Mouse (Mus musculus): ENCODE results near the gene Rpap3. TPM values are rescaled to one million over a fixed set of nuclear protein-coding genes. Genes with fewer than 3 reads are reported as not detected.
A peak's percentile ranks its signal among the peaks of the same experiment; 100 is the strongest.

The Rpap3 gene
- polyA plus RNA-seq, 1 experiment from 2014 or later = 34.1 TPM

DNA sequence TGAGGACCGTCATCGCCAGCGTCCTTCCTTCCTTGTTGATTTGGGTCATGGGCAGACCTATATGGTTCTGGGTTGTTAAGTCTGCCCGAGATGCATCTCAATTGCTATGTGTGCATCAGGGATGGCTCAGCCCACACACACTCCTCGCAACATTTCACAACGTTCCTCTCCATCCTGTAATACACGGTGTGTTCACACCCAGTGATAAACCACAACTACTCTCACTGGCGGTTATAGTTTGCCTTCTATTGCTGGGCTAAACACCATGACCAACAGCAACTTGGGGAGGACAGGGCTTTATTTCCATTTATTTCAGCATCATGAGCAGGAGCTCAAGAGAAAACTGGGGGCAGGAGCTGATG lies 46.9 kb downstream of the Rpap3 start:
- H3K4me1 ChIP-seq (replicated peaks; ENCODE audit: control insufficient read depth, insufficient read depth, low read length) = no peaks in the 10 kb centered on the region
- no peaks in the 10 kb centered on the region for H3K27me3 ChIP-seq (replicated peaks; ENCODE audit: control insufficient read depth, insufficient read depth, low read length)
- DNase-seq (ENCODE audit: low spot score) (no peak), ATAC-seq (replicated peaks; ENCODE audit: low FRiP score, low TSS enrichment, low read depth) (no peak)
- no peak overlapping the region for H3K4me3 ChIP-seq (ENCODE audit: low read depth, low read length)
- H3K4me2 ChIP-seq (ENCODE audit: low read length) = no peak overlapping the region
- H3K36me3 ChIP-seq (ENCODE audit: control insufficient read depth, insufficient read depth, low read length) = no peaks in the 10 kb centered on the region
- H3K9ac ChIP-seq (ENCODE audit: low read length) = no peak overlapping the region
- H3K9me3 ChIP-seq (ENCODE audit: control insufficient read depth, low read length) = no peaks in the 10 kb centered on the region
- 85% methylated on average over 8 of the region's 8 CpGs for WGBS
- no peak overlapping the region for H3K27ac ChIP-seq (ENCODE audit: low read depth)

DNA sequence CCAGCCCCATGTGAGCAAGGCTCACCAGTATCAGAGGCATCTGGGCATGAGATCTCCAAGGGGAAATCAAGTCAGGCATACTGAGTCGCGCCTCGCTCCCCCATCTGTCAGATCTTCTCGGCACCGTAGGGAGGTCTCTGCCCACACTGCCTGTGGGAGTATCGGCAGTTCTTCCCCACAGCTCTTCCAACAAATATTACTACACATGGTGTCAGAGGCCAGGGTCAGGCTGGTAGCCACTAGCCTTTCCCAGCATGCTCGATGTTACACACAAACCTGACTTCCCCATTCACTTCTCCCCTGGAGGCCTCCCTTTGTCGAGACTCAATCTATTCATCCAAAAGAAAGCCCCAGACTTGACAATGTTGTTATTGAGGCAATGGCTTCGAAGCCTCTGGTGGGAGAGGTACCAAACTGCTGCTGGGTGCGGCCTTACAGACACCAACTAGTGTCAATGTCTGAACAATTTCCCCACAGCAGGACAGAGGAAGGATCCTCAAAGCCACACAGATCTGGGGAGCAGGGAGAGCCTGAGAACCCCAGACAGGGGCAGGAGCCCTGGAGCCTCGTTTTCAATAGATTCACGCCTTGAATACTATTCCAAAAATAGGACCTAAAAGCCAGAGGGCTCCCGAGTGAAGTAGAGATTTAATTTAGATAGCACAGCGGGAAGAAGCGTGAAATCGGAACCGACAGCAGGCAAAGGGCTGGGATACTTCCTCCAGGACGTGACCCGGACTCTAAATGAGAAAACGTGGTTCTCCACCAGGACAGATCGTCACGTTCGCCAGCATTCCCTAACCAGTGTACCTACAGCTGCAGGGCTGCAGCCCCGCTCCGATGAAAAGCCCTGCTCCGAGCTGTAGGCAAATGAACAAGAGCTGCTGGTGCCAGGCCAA lies 47.5 kb downstream of the Rpap3 start:
- H3K4me2 ChIP-seq (ENCODE audit: low read length) = no peak overlapping the region
- no peaks in the 10 kb centered on the region for H3K9me3 ChIP-seq (ENCODE audit: control insufficient read depth, low read length)
- 78% methylated on average over 26 of the region's 26 CpGs for WGBS
- no peak overlapping the region for H3K27ac ChIP-seq (ENCODE audit: low read depth)
- no peaks in the 10 kb centered on the region for H3K4me1 ChIP-seq (replicated peaks; ENCODE audit: control insufficient read depth, insufficient read depth, low read length)
- no peak overlapping the region for H3K9ac ChIP-seq (ENCODE audit: low read length)
- no peak overlapping the region for H3K4me3 ChIP-seq (ENCODE audit: low read depth, low read length)
- H3K27me3 ChIP-seq (replicated peaks; ENCODE audit: control insufficient read depth, insufficient read depth, low read length) = no peaks in the 10 kb centered on the region
- no peaks in the 10 kb centered on the region for H3K36me3 ChIP-seq (ENCODE audit: control insufficient read depth, insufficient read depth, low read length)
- DNase-seq (ENCODE audit: low spot score) = peak; percentile 32
- ATAC-seq (replicated peaks; ENCODE audit: low FRiP score, low TSS enrichment, low read depth) = no peak

DNA sequence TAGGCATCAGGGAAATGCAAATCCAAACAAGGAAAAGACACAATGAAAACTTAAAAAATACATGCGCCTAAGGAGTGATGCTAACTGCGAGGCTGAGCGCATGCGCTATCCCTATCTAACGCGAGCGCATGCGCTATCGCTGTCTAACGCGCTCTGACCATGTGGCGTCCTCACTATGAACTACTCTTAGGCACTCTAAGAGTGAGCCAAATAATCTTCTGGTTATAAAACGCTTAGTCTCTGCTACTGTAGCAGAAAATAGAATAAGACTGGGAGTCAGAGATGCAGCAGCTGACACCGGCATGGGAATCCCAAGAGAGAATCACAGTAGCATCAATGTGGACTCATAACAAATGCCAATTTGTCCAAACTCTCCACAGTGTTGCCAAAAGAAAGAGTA lies 48.2 kb downstream of the Rpap3 start:
- no peak for ATAC-seq (replicated peaks; ENCODE audit: low FRiP score, low TSS enrichment, low read depth)
- no peak overlapping the region for H3K9ac ChIP-seq (ENCODE audit: low read length)
- no peak overlapping the region for H3K4me2 ChIP-seq (ENCODE audit: low read length)
- no peak overlapping the region for H3K4me3 ChIP-seq (ENCODE audit: low read depth, low read length)
- H3K27ac ChIP-seq (ENCODE audit: low read depth) = no peak overlapping the region
- DNase-seq (ENCODE audit: low spot score) = peak; percentile 38
- H3K4me1 ChIP-seq (replicated peaks; ENCODE audit: control insufficient read depth, insufficient read depth, low read length) = no peaks in the 10 kb centered on the region
- H3K36me3 ChIP-seq (ENCODE audit: control insufficient read depth, insufficient read depth, low read length) = no peaks in the 10 kb centered on the region
- WGBS = 94% methylated on average over 14 of the region's 14 CpGs
- H3K9me3 ChIP-seq (ENCODE audit: control insufficient read depth, low read length) = no peaks in the 10 kb centered on the region
- H3K27me3 ChIP-seq (replicated peaks; ENCODE audit: control insufficient read depth, insufficient read depth, low read length) = no peaks in the 10 kb centered on the region

DNA sequence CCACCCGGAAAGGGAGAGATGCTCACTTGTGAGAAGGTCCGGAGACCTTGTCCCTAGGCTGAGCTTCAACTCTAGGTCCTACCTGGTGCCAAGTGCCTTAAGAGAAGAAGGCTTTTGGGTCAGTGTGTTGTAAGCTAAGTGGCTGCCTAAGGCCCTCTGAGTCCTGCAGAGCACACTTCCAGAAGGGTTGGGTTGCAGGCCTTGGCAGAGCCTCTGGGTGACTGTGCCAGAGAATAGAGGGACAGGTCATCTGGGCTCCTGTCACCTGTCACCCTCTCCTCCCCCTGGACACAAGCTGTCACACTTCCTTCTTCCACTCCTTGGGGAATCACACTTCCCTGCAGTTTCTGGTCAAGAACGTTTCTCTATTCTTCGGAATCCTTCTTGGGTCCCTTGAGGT lies 55.9 kb downstream of the Rpap3 start:
- H3K27ac ChIP-seq (ENCODE audit: low read depth) = no peak overlapping the region
- H3K36me3 ChIP-seq (ENCODE audit: control insufficient read depth, insufficient read depth, low read length) = no peaks in the 10 kb centered on the region
- no peaks in the 10 kb centered on the region; the same call in 1 of the 2 replicates for H3K4me1 ChIP-seq (replicated peaks; ENCODE audit: control insufficient read depth, insufficient read depth, low read length)
- no peak overlapping the region for H3K9ac ChIP-seq (ENCODE audit: low read length)
- no peaks in the 10 kb centered on the region for H3K9me3 ChIP-seq (ENCODE audit: control insufficient read depth, low read length)
- 74% methylated on average over 4 of the region's 4 CpGs for WGBS
- peak; percentile 36 for DNase-seq (ENCODE audit: low spot score)
- H3K4me3 ChIP-seq (ENCODE audit: low read depth, low read length) = no peak overlapping the region
- ATAC-seq (replicated peaks; ENCODE audit: low FRiP score, low TSS enrichment, low read depth) = no peak
- no peak overlapping the region for H3K4me2 ChIP-seq (ENCODE audit: low read length)
- no peaks in the 10 kb centered on the region for H3K27me3 ChIP-seq (replicated peaks; ENCODE audit: control insufficient read depth, insufficient read depth, low read length)

DNA sequence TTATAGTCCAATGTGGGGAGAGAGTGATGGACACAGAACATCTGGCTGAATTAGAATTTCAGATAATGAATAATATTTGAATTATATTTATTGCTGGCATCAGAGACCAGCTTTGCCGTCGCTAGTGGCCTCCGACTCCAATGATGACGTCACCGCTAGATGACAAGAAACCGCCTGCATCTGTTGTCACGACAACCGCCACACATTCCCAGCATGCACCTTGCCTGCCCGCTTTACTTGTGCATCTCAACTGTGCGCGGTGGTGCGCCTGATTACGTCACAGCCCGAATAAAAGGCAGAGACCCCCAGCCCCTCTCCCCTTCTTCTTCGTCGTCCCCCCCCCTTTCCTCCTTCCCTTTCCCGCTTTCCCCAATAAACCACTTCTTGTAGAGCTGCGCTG lies 57.4 kb downstream of the Rpap3 start:
- Histone ChIP-seq H3K27me3 (replicated peaks; ENCODE audit: control insufficient read depth, insufficient read depth, low read length) (no peaks in the 10 kb centered on the region), H3K9me3 (ENCODE audit: control insufficient read depth, low read length) (peaks cover 4% of the 10 kb centered on the region; the same call in 1 of the 2 replicates), H3K4me1 (replicated peaks; ENCODE audit: control insufficient read depth, insufficient read depth, low read length) (no peaks in the 10 kb centered on the region; the same call in 1 of the 2 replicates), H3K4me2 (ENCODE audit: low read length) (no peak overlapping the region), H3K36me3 (ENCODE audit: control insufficient read depth, insufficient read depth, low read length) (no peaks in the 10 kb centered on the region), H3K4me3 (ENCODE audit: low read depth, low read length) (no peak overlapping the region), H3K9ac (ENCODE audit: low read length) (no peak overlapping the region), H3K27ac (ENCODE audit: low read depth) (no peak overlapping the region)
- ATAC-seq (replicated peaks; ENCODE audit: low FRiP score, low TSS enrichment, low read depth) (no peak), DNase-seq (ENCODE audit: low spot score) (no peak)
- 84% methylated on average over 18 of the region's 18 CpGs for WGBS

DNA sequence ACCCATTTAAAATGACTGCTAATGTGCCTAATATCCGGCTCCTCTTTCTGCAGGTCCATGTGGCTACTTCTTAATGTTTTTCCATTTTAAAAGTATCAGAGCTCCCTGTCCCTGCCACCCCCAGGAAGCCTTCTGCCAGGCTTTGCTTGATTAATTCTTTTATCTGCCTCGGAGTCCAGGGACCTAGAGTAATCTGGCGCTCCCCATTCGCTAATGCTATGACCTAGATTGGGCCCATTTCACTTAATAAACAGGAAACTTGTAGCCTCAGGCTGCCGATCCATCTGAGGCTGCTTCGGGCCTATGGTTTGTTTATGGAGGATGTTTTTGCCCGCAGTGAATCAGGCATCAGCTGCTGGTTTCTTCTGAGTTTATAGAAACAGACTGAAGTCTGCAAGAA lies 59.2 kb downstream of the Rpap3 start:
- ATAC-seq (replicated peaks; ENCODE audit: low FRiP score, low TSS enrichment, low read depth) = no peak
- 36% methylated on average over 7 of the region's 7 CpGs for WGBS
- H3K9me3 ChIP-seq (ENCODE audit: control insufficient read depth, low read length) = peaks cover 4% of the 10 kb centered on the region; the same call in 1 of the 2 replicates

DNA sequence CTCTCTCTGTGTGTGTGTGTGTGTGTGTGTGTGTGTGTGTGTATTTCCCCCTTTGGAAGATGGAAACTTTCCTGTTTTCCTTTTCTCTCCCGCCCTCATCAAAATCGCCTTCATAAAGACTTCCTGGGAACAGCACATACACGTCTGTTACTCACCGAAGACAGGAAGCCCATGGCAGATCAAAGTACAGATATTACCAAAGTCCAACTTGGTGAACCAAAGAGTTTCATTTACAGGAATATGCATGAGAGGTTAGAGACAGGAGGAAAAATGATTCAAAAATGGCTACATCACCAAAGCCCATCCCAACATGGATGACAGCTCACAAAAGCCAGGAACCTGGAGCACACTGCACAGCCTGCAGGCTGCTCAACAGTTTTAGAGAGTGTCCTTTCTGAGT lies 61.6 kb downstream of the Rpap3 start:
- Histone ChIP-seq H3K4me1 (replicated peaks; ENCODE audit: control insufficient read depth, insufficient read depth, low read length) (no peaks in the 10 kb centered on the region; the same call in 1 of the 2 replicates), H3K9me3 (ENCODE audit: control insufficient read depth, low read length) (peaks cover 4% of the 10 kb centered on the region; the same call in 1 of the 2 replicates), H3K4me3 (ENCODE audit: low read depth, low read length) (no peak overlapping the region), H3K4me2 (ENCODE audit: low read length) (no peak overlapping the region), H3K27me3 (replicated peaks; ENCODE audit: control insufficient read depth, insufficient read depth, low read length) (no peaks in the 10 kb centered on the region), H3K36me3 (ENCODE audit: control insufficient read depth, insufficient read depth, low read length) (no peaks in the 10 kb centered on the region), H3K9ac (ENCODE audit: low read length) (no peak overlapping the region), H3K27ac (ENCODE audit: low read depth) (no peak overlapping the region)
- no peak for DNase-seq (ENCODE audit: low spot score)
- no peak for ATAC-seq (replicated peaks; ENCODE audit: low FRiP score, low TSS enrichment, low read depth)
- 80% methylated on average over 4 of the region's 4 CpGs for WGBS

More for the DNA sequence above, 59.2 kb downstream of the Rpap3 start:
- no peaks in the 10 kb centered on the region for H3K36me3 ChIP-seq (ENCODE audit: control insufficient read depth, insufficient read depth, low read length)
- no peaks in the 10 kb centered on the region; the same call in 1 of the 2 replicates for H3K4me1 ChIP-seq (replicated peaks; ENCODE audit: control insufficient read depth, insufficient read depth, low read length)
- H3K9ac ChIP-seq (ENCODE audit: low read length) = no peak overlapping the region
- no peaks in the 10 kb centered on the region for H3K27me3 ChIP-seq (replicated peaks; ENCODE audit: control insufficient read depth, insufficient read depth, low read length)
- no peak overlapping the region for H3K4me3 ChIP-seq (ENCODE audit: low read depth, low read length)
- no peak for DNase-seq (ENCODE audit: low spot score)
- H3K4me2 ChIP-seq (ENCODE audit: low read length) = no peak overlapping the region
- H3K27ac ChIP-seq (ENCODE audit: low read depth) = no peak overlapping the region

Data from intestine, embryonic 14.5 days (tissue).